Mouse (Mus musculus) hindbrain, embryonic 14.5 days (tissue): Measurements from ENCODE around the gene Sct. TPM values are rescaled to one million over a fixed set of nuclear protein-coding genes. Genes with fewer than 3 reads are reported as not detected.
"Not testable (repeated sequence)": the region's sequence is repeated elsewhere in the genome, so short reads cannot be mapped to it uniquely, and the experiment has no call there.

Source experiments
- ATAC-seq: fragments of 200-750 bp; cut with Nextera tagmentation; 2 replicates; pipeline ENCODE4 v1.8.0; 2017; ENCODE audit warnings: moderate number of reproducible peaks, mild to moderate bottlenecking, moderate TSS enrichment, moderate library complexity; ENCODE audit not compliant: low FRiP score
- DNase-seq: peaks from one replicate; pipeline ENCODE4 v3.0.0-alpha.2; 2015; ENCODE audit warnings: low spot score
- H3K27ac ChIP-seq: fragments of 300-500 bp; sonication (generic); 2 replicates; pipeline ENCODE4 v1.5.1; 2014; ENCODE audit warnings: mild to moderate bottlenecking, moderate library complexity
- H3K27me3 ChIP-seq: fragments of 300-500 bp; sonication (generic); 2 replicates; pipeline ENCODE4 v1.6.1; 2014; ENCODE audit warnings: mild to moderate bottlenecking, low read length, mixed read lengths; ENCODE audit not compliant: control insufficient read depth, insufficient read depth
- H3K36me3 ChIP-seq: fragments of 300-500 bp; sonication (generic); replicated peaks from 2 replicates; pipeline ENCODE4 v1.6.1; 2014; ENCODE audit not compliant: control insufficient read depth, insufficient read depth
- H3K4me1 ChIP-seq: fragments of 300-500 bp; sonication (generic); replicated peaks from 2 replicates; pipeline ENCODE4 v1.6.1; 2014; ENCODE audit warnings: antibody characterized with exemption, low read length, mixed read lengths; ENCODE audit not compliant: control insufficient read depth, insufficient read depth
- H3K4me2 ChIP-seq: fragments of 300-500 bp; sonication (generic); replicated peaks from 2 replicates; pipeline ENCODE4 v1.6.1; 2014; ENCODE audit warnings: mild to moderate bottlenecking, moderate library complexity
- H3K4me3 ChIP-seq: fragments of 300-500 bp; sonication (generic); replicated peaks from 2 replicates; pipeline ENCODE4 v1.5.1; 2014; ENCODE audit warnings: mild to moderate bottlenecking, low read length
- H3K9ac ChIP-seq: fragments of 300-500 bp; sonication (generic); 2 replicates; pipeline ENCODE4 v1.6.1; 2014
- H3K9me3 ChIP-seq: fragments of 300-500 bp; sonication (generic); 2 replicates; pipeline ENCODE4 v1.6.1; 2016; ENCODE audit warnings: low read length; ENCODE audit not compliant: control insufficient read depth
- WGBS: fragments of 180-500 bp; shearing (Covaris S2); extraction: QIAGEN DNeasy Blood & Tissue Kit; methylation state at CpG from one replicate; pipeline ENCODE4 v1.1.7; 2014; 5-methylcytosine and 5-hydroxymethylcytosine counted together
- polyA plus RNA-seq: library from polyadenylated mRNA; unstranded; fragments of >200 nt; fragmentation: Nextera tagmentation; extraction: Ambion mirVana; gene quantifications from 2 replicates; pipeline ENCODE4 v1.2.1, GENCODE M21; 2014

Gene Sct
- polyA plus RNA-seq, 1 experiment from 2014 or later: 4.1 TPM

DNA sequence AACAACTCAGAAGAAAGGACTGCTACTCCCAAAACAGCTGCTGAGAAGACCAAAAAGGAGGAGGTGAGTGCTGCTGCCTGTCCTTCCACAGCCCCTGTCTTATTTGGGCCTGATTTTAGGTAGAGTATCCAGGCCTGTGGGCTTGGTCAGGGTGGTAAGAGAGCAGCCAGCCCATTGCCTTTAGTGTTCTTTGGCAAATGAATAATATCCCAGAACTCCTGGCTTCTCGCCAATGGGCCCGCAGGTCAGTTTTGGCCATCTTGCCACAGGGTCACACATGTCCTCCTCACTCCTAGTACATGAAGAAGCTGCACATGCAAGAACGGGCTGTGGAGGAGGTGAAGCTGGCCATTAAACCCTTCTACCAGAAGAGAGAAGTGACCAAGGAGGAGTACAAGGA is 17.5 kb downstream of the Sct start:
- DNase-seq (no peak), ATAC-seq (no peak)
- Histone ChIP-seq H3K9me3 (no peaks in the 10 kb centered on the region), H3K9ac (no peak overlapping the region), H3K27ac (no peak overlapping the region), H3K4me1 (0 out of 2 replicates have a peak, but pooled peaks cover 7% of the 10 kb centered on the region), H3K27me3 (no peaks in the 10 kb centered on the region), H3K4me2 (no peak overlapping the region), H3K36me3 (peaks cover 81% of the 10 kb centered on the region), H3K4me3 (no peak overlapping the region)
- WGBS: 87% methylated on average over 3 of the region's 3 CpGs

DNA sequence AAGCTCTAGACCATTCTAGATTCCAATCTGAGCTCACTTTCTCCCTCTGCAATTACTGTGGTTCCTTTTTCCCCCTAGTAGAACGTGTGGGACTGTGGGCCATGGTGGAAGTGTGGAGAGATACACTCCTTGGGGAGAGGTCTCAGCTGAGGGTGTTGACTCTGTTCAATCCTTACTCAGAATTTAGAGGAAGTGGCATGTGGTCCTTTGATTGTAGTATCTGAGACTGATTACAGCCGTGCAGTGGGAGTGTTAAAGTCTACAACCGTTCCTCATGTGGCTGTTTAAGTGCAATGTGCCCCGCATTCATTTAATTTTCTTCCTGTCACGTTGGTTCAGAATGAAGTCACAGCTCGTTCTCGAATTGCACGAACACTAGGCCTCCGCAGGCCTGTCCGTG is 22.8 kb downstream of the Sct start:
- Histone ChIP-seq H3K4me1 (no peaks in the 10 kb centered on the region), H3K4me3 (no peak overlapping the region), H3K27ac (no peak overlapping the region), H3K27me3 (no peaks in the 10 kb centered on the region), H3K9ac (no peak overlapping the region), H3K4me2 (no peak overlapping the region), H3K9me3 (no peaks in the 10 kb centered on the region), H3K36me3 (peaks cover 98% of the 10 kb centered on the region)
- WGBS: 94% methylated on average over 10 of the region's 10 CpGs
- ATAC-seq (no peak), DNase-seq (no peak)

DNA sequence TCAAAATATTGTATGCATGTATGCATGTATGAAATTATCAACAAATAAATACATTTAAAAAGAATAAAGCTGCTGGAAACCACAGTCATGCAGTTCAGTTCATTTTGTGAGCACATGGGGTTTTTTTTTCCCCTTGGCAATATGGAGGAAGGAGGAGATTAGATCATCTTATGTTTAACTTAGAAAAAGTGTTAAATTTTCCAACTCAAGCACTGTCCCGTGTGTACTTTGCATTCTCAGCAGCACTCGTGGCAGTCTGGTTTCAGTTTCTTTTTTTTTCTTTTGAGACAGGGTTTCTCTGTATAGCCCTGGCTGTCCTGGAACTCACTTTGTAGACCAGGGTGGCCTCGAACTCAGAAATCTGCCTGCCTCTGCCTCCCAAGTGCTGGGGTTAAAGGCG is 28.4 kb downstream of the Sct start:
- peaks cover 95% of the 10 kb centered on the region for H3K36me3 ChIP-seq
- 94% methylated on average over 4 of the region's 4 CpGs for WGBS
- ATAC-seq: not testable (repeated sequence)

DNA sequence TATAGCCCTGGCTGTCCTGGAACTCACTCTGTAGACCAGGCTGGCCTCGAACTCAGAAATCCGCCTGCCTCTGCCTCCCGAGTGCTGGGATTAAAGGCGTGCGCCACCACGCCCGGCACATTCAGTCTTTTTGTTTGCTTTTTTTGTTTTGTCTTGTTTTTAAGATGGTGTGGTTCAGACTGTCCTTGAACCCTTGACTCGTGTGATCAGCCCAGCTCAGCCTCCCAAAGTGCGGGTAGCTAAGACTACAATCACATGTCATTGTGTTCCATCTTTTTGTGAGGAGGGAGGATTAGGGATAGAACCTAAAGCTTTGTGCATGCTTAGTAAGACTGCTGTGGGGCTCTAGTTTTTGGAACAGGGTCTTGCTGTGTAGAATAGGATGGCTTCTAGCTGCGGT is 47.4 kb downstream of the Sct start:
- H3K4me2 ChIP-seq: no peak overlapping the region
- H3K9me3 ChIP-seq: no peaks in the 10 kb centered on the region
- H3K4me3 ChIP-seq: no peak overlapping the region
- no peak overlapping the region for H3K9ac ChIP-seq
- DNase-seq (no peak), ATAC-seq (no peak)
- H3K4me1 ChIP-seq: peaks cover 14% of the 10 kb centered on the region
- WGBS: 93% methylated on average over 9 of the region's 10 CpGs
- no peaks in the 10 kb centered on the region for H3K27me3 ChIP-seq
- peaks cover 63% of the 10 kb centered on the region for H3K36me3 ChIP-seq
- no peak overlapping the region for H3K27ac ChIP-seq

More for the DNA sequence above, 28.4 kb downstream of the Sct start:
- H3K9ac ChIP-seq, H3K27me3 ChIP-seq, H3K27ac ChIP-seq, H3K9me3 ChIP-seq, H3K4me1 ChIP-seq, DNase-seq, H3K4me3 ChIP-seq, H3K4me2 ChIP-seq: not testable (repeated sequence)

DNA sequence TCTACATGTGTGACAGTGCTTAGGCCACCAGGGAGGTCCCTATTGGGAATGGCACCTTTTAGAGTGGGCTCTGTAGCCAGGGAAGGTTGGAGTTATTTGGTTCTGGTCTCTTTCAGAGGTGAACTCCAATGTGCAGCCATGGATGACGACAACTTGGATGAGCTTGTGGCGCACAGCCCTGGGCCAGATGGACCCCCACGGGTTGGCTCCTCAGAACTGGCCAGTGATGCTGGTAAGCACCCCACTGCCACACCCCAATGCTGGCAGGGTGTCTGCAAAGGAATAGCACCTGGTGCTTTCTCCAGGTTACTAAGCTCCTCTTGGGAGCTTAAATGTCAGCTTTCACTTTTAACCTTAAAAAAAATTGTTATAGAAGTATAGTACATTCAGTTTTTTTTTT is 47.8 kb downstream of the Sct start:
- no peak for ATAC-seq
- Histone ChIP-seq H3K27ac (no peak overlapping the region), H3K27me3 (no peaks in the 10 kb centered on the region), H3K4me1 (peaks cover 14% of the 10 kb centered on the region), H3K4me2 (no peak overlapping the region), H3K4me3 (no peak overlapping the region), H3K9ac (no peak overlapping the region), H3K9me3 (no peaks in the 10 kb centered on the region), H3K36me3 (peaks cover 59% of the 10 kb centered on the region)
- no peak for DNase-seq
- WGBS: 97% methylated on average over 3 of the region's 3 CpGs

DNA sequence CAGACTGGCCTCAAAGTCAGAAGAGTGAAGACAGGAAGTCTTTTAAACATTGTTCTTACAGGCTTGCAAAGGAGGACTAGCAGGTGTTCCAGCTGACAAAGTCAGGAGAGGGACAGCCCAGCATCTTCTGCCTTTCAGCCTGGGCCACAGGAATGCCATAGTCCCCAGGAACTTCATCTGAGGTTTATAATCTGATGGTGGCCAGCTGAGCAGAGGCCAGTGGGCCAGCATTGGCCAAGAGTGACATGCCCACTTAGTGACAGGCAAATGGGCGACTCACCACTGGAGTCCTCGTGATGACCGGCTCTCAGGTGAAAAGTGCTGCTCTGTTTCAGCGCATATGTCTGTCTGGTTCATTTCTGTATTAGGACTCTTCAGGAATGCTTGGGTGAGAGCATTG is 48.4 kb downstream of the Sct start:
- Histone ChIP-seq H3K4me2 (peak overlapping the region; percentile 98; the same call in 1 of the 2 replicates), H3K9ac (no peak overlapping the region)
- WGBS: over 99% methylated on average over 4 of the region's 4 CpGs

DNA sequence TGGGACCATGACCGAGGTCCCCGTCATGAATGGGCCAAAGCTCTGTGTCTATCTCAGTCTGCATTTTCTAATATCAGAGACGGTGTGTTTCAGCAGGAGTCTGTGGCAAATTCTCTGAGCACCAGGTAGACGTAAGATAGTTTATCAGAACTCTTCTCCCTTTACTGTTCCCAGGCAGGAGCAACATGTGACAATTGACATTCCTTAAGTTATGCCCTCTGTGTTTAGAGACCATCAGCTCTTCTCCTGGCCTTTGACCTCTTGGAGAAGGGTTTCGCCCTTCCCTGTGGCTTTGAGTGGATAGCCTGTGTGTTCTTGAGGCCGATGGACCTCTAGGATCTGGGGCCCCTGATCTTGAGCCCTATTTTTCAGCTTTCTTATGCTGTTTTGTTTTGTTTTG is 49.2 kb downstream of the Sct start:
- H3K9ac ChIP-seq: peak overlapping the region; percentile 98
- H3K4me2 ChIP-seq: peak overlapping the region; percentile 98
- peaks cover 14% of the 10 kb centered on the region for H3K4me1 ChIP-seq
- peaks cover 45% of the 10 kb centered on the region for H3K36me3 ChIP-seq
- no peaks in the 10 kb centered on the region for H3K9me3 ChIP-seq
- H3K4me3 ChIP-seq: peak overlapping the region; percentile 100
- H3K27me3 ChIP-seq: no peaks in the 10 kb centered on the region
- H3K27ac ChIP-seq: no peak overlapping the region
- WGBS: 61% methylated on average over 6 of the region's 6 CpGs
- ATAC-seq (no peak), DNase-seq (no peak)

More for the DNA sequence above, 48.4 kb downstream of the Sct start:
- Histone ChIP-seq H3K27ac (no peak overlapping the region), H3K4me1 (peaks cover 14% of the 10 kb centered on the region), H3K36me3 (peaks cover 53% of the 10 kb centered on the region), H3K4me3 (no peak overlapping the region), H3K9me3 (no peaks in the 10 kb centered on the region), H3K27me3 (no peaks in the 10 kb centered on the region)
- ATAC-seq: no peak
- no peak for DNase-seq

Other genes with a start within 250 kb of the Sct start
- gene B4galnt4, start 218.0 kb downstream of the Sct start, polyA plus RNA-seq: 38.4 and 41.5 TPM in 2 replicates
- not detected in 2 replicates for gene Pkp3, start 200.9 kb downstream of the Sct start, polyA plus RNA-seq
- gene Sigirr, start 178.6 kb downstream of the Sct start, polyA plus RNA-seq: 2.5 and 3.1 TPM in 2 replicates
- gene Ano9, start 161.3 kb downstream of the Sct start, polyA plus RNA-seq: 0.27 and 0.32 TPM in 2 replicates
- gene Ptdss2, start 156.8 kb downstream of the Sct start, polyA plus RNA-seq: 86.1 and 92.0 TPM in 2 replicates
- gene Rnh1, start 106.3 kb downstream of the Sct start, polyA plus RNA-seq: 53.5 and 56.1 TPM in 2 replicates
- gene Hras, start 85.1 kb downstream of the Sct start, polyA plus RNA-seq: 168 and 187 TPM in 2 replicates
- 6.6 and 7.6 TPM in 2 replicates for gene Lrrc56, start 85.0 kb downstream of the Sct start, polyA plus RNA-seq
- 0.20 and 0.66 TPM in 2 replicates for gene Lmntd2, start 65.1 kb downstream of the Sct start, polyA plus RNA-seq
- 20.2 and 23.5 TPM in 2 replicates for gene Rassf7, start 63.3 kb downstream of the Sct start, polyA plus RNA-seq
- gene Phrf1, start 50.3 kb downstream of the Sct start, polyA plus RNA-seq: 61.8 and 63.5 TPM in 2 replicates
- gene Irf7, start 12.7 kb downstream of the Sct start, polyA plus RNA-seq: 1.4 and 1.6 TPM in 2 replicates
- not detected in 2 replicates for gene Cdhr5, start 2.3 kb downstream of the Sct start, polyA plus RNA-seq
- gene Drd4, start 12.9 kb upstream of the Sct start, polyA plus RNA-seq: 0.65 and 0.88 TPM in 2 replicates
- gene Deaf1, start 48.6 kb upstream of the Sct start, polyA plus RNA-seq: 187 TPM in 2 replicates
- gene Tmem80, start 48.6 kb upstream of the Sct start, polyA plus RNA-seq: 24.7 and 32.6 TPM in 2 replicates
- gene Eps8l2, start 59.7 kb upstream of the Sct start, polyA plus RNA-seq: 0.98 and 1.2 TPM in 2 replicates
- gene Taldo1, start 113.1 kb upstream of the Sct start, polyA plus RNA-seq: 271 and 278 TPM in 2 replicates
- gene Gatd1, start 135.0 kb upstream of the Sct start, polyA plus RNA-seq: 36.9 and 43.4 TPM in 2 replicates
- gene Cend1, start 150.4 kb upstream of the Sct start, polyA plus RNA-seq: 46.9 and 50.3 TPM in 2 replicates
- gene Slc25a22, start 158.8 kb upstream of the Sct start, polyA plus RNA-seq: 73.0 and 81.4 TPM in 2 replicates
- 3.1 and 4.2 TPM in 2 replicates for gene Pidd1, start 164.9 kb upstream of the Sct start, polyA plus RNA-seq
- 669 and 782 TPM in 2 replicates for gene Rplp2, start 168.2 kb upstream of the Sct start, polyA plus RNA-seq
- 15.3 and 18.4 TPM in 2 replicates for gene Pnpla2, start 176.1 kb upstream of the Sct start, polyA plus RNA-seq
- gene Cracr2b, start 182.0 kb upstream of the Sct start, polyA plus RNA-seq: 3.7 and 8.1 TPM in 2 replicates
- 47.0 and 50.4 TPM in 2 replicates for gene Cd151, start 188.3 kb upstream of the Sct start, polyA plus RNA-seq
- gene Polr2l, start 196.0 kb upstream of the Sct start, polyA plus RNA-seq: 81.9 and 93.0 TPM in 2 replicates
- 61.0 and 62.2 TPM in 2 replicates for gene Tspan4, start 196.1 kb upstream of the Sct start, polyA plus RNA-seq